Mouse (Mus musculus) WW6 (cell line): Measurements from ENCODE around the gene Epb42.
"Not testable (repeated sequence)": the region's sequence is repeated elsewhere in the genome, so short reads cannot be mapped to it uniquely, and the experiment has no call there.

Source experiments
- DNase-seq: peaks from one replicate; pipeline ENCODE4 v3.0.0-alpha.2; 2013; ENCODE audit warnings: low read depth, low spot score

Gene Epb42

GRCm38 (mm10) chr2:121036733-121037341 lies at the start of gene Epb42:
Gene Epb42, minus strand, starts transcription at chr2:121037072.
- no peak for DNase-seq

GRCm38 (mm10) chr2:121085480-121086185 lies 48.8 kb upstream of the Epb42 start, which contains the start of gene Tgm5:
Gene Tgm5, minus strand, starts transcription at chr2:121085841.
- DNase-seq: no peak

DNA sequence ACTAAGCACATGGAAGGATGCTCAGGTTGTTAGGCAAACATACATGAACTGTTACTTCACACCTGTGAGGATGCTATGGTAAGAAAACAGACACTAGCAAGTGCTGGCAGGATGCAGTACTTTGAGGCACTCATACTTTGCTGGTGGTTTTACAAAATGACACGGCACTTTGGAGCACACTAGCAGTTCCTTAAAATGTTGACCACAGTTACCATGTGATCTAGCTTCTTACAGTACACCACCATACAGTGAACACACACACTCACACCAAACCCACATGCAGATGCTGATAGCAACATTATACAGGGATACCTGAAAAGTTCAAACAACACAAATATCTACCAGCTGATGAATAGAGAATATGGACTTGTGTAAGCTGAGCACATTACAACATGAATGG lies 45.8 kb upstream of the Epb42 start:
- DNase-seq: no peak

GRCm38 (mm10) chr2:121074747-121075146 lies 37.9 kb upstream of the Epb42 start:
- DNase-seq: no peak

DNA sequence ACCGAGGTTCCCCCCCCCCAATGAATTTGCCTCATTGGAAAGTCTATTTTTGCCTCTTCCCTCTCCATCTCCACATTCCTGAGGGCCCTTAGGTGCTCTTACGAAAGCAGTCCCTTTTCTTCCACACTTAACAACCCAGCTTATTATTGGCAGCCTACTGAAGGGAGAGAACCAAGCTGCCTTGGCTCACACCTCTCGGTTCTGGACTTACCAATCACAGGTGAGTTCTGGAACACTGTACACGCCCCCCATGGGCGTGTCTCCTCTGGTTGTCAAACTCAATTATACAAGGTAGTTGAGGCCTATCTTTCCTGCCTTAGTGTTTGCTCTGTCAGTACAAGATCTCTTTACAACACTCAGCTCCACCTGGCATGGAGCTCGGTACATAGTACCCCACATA lies 35.0 kb upstream of the Epb42 start:
- no peak for DNase-seq

GRCm38 (mm10) chr2:121069506-121069905 lies 32.6 kb upstream of the Epb42 start:
- no peak for DNase-seq

DNA sequence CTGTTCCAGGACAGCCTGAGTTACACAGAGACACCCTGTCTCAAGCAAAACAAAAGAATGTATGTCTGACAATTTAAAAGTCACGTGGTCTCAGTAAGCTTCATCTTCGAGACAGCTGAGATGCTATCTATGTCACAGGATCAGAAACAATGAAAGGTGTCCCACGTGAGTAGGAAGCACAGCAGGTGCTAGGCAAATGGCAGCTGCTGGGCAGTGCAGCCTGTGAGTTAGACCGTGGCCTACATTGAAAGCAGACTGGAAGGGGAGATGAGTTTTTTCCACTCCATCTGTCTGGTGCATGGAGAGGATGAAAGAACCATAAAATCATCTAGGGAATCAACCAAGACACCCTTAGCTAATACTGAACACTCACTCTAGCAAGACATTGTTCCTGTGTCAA lies 30.2 kb upstream of the Epb42 start:
- no peak for DNase-seq

DNA sequence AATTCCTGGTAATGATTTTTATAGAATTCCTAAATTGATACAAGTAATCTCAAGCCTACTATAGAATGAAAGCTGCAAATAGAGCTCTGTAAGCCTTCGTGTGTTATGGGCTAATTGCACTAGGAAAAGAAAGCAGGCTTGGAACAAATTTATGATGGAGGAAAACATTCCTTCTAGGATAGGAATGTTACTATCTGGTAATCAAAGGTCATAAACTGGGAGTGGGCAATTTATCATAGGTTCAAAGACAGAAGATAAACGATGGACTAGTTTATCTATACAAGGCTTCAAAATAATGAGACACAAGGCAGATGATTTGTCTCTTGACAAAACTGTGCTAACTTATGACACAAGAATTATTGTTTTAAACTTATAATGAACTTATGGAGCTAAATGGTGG lies 24.4 kb upstream of the Epb42 start:
- no peak for DNase-seq

DNA sequence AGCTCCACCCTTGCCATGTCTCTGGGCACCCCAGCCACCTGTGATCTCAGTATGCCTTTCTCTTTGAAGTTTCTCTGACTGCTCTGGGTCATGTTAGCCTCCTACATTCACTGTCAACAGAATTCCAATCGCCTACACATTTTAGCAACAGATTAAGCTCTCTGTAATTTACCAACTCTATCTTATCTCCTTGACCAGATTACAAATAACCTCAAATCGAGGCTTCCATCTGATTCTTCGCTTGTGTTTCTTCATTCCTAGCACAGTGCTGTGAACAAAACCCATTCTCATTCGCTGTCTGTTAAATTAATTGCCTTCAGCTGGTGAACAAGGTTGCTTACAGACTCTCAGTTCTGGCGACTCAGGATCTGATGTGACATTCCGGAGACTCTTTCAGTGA lies 21.1 kb upstream of the Epb42 start:
- DNase-seq: no peak

- DNase-seq: no peak
These were observed 19.0 kb upstream of the Epb42 start for GRCm38 (mm10) chr2:121055915-121056314.

- no peak for DNase-seq
These were observed 17.2 kb upstream of the Epb42 start for GRCm38 (mm10) chr2:121054060-121054459.

DNA sequence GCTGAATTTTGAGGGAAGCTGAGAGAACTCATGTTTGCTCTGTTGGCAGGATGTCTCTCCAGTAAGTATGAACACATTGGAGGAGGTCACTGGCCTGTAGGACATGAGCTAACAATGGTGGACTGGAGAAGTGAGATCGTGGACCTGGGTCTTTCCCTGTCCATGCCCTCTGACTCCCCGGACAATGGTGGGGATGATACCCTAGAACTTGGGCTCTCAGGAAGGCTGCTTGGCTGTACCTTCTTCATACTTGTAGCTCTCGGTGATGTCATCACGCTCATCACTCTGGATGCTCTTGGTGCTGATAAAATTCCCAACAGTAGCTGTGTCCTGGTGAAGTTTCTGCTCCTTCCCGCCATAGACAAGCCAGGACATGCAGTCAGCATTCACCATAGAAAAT lies 15.3 kb upstream of the Epb42 start:
- no peak for DNase-seq

- DNase-seq: no peak
These were observed 8.8 kb upstream of the Epb42 start for GRCm38 (mm10) chr2:121045653-121046052.

- DNase-seq: no peak
These were observed 4.2 kb upstream of the Epb42 start for GRCm38 (mm10) chr2:121041098-121041497.

- DNase-seq: no peak
These were observed 2.5 kb upstream of the Epb42 start for GRCm38 (mm10) chr2:121039382-121039781.

DNA sequence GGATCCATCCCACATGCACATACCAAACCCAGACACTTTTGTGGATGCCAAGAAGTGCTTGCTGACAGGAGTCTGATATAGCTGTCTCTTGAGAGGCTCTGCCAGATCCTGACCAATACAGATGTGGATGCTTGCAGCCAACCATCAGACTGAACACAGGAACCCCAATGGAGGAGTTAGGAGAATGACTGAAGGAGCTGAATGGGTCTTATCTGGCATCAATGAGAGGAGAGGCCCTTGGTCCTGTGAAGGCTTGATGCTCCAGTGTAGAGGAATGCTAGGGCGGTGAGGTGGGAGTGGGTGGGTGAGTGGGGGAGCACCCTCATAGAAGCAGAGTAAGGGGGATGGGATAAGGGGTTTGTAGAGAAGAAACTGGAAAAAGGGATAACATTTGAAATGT lies 2.0 kb upstream of the Epb42 start:
- DNase-seq: not testable (repeated sequence)

- no peak for DNase-seq
These were observed 14.0 kb downstream of the Epb42 start for GRCm38 (mm10) chr2:121022918-121023317.

DNA sequence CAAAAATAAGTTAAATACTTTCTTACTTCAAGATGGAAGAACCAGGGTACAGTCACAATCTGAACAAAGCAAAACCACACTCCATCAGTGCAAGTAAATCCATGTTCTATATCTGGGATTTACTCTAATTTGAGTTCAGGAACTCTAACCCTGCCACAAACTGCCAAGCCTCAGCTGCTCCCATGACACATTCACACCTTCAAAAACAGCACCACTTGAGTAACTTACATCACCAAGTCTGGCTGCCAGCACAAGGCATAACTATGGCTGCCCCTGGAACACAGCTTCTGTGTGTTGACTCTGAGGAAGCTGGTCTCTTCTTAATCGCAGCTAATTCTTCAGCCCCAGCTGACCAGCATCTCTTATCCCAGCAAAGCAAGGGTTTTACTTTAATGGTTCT lies 19.7 kb downstream of the Epb42 start:
- no peak for DNase-seq

- no peak for DNase-seq
These were observed 20.6 kb downstream of the Epb42 start for GRCm38 (mm10) chr2:121016226-121016625.

DNA sequence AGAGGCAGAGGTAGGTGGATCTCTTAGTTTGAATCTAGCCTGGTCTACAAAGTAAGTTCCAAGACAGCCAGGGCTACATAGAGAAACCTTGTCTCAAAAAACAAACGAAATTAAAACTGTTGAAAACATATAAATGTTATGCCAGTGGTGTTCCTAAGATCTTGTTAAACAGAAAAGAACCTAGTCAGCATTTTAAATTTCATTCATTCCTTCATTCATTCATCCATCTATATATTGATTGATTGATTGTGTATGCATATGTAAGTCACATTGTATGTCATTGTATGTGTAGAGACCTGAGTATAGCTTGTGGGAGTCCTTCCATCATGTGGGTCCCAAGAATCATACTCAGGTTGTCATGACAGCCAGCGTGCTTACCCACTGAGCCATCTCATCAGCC lies 21.4 kb downstream of the Epb42 start:
- no peak for DNase-seq

DNA sequence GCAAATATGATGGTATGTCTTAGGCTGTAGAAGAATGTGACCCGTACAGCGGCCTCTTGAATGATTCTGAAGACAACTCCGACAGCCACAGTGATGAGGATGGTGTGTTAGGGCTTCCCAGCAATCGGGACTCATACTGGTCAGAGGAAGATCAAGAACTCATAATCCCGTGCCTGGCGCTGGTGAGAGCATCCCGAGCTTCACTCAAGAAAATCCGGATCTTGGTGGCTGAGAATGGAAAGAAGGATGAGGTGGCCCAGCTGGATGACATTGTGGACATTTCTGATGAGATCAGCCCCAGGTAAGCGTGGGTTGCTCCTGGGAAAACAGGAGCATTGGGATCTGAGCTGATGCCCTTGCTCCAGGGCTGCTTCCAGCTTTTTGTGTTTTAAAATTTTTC lies 24.2 kb downstream of the Epb42 start:
- no peak for DNase-seq

- no peak for DNase-seq
These were observed 27.7 kb downstream of the Epb42 start for GRCm38 (mm10) chr2:121009071-121009677.

DNA sequence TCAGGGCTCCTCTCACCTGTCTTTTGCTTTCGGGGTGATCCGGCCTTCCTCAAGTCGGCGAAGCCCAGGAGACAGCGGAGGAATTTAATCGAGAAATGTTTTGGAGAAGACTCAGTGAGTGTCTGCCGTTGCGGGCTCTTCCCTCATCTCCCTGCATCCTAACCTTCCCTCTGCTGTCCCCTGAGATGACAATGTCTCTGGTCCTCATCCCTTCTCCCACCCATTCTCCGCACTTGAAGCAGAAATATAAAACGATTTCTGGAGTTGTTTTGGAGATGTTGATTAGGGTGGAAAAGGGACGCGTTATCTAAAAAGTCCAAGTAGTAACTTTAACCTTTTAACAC lies 28.2 kb downstream of the Epb42 start:
- no peak for DNase-seq
